Mouse (Mus musculus) embryonic facial prominence, embryonic 11.5 days (tissue): ENCODE data around the gene Ern2. TPM values are rescaled to one million over a fixed set of nuclear protein-coding genes. Genes with fewer than 3 reads are reported as not detected.

Experiments
- ATAC-seq: fragments of 200-750 bp; cut with Nextera tagmentation; replicated peaks from 2 replicates; pipeline ENCODE4 v1.8.0; 2017; ENCODE audit warnings: low read depth; ENCODE audit not compliant: insufficient number of reproducible peaks, low FRiP score, low TSS enrichment
- DNase-seq: peaks from one replicate; pipeline ENCODE4 v3.0.0-alpha.2; 2015; ENCODE audit warnings: low spot score
- H3K27ac ChIP-seq: fragments of 300-500 bp; sonication (generic); replicated peaks from 2 replicates; pipeline ENCODE4 v1.5.1; 2014; ENCODE audit warnings: mild to moderate bottlenecking, low read depth, low read length, control low read depth
- H3K27me3 ChIP-seq: fragments of 300-500 bp; sonication (generic); 2 replicates; pipeline ENCODE4 v1.6.1; 2014; ENCODE audit warnings: mild to moderate bottlenecking, low read length, moderate library complexity, mixed read lengths; ENCODE audit not compliant: control insufficient read depth, insufficient read depth
- H3K36me3 ChIP-seq: fragments of 300-500 bp; sonication (generic); replicated peaks from 2 replicates; pipeline ENCODE4 v1.6.1; 2014; ENCODE audit warnings: low read depth, mild to moderate bottlenecking, low read length, moderate library complexity, mixed read lengths; ENCODE audit not compliant: control insufficient read depth, insufficient read depth
- H3K4me1 ChIP-seq: fragments of 300-500 bp; sonication (generic); 2 replicates; pipeline ENCODE4 v1.6.1; 2014; ENCODE audit warnings: low read length, mixed read lengths; ENCODE audit not compliant: control insufficient read depth, insufficient read depth
- H3K4me2 ChIP-seq: fragments of 300-500 bp; sonication (generic); 2 replicates; pipeline ENCODE4 v1.6.1; 2014; ENCODE audit warnings: low read depth, mild to moderate bottlenecking, control low read depth, low read length, moderate library complexity
- H3K4me3 ChIP-seq: fragments of 300-500 bp; sonication (generic); 2 replicates; pipeline ENCODE4 v1.5.1; 2014; ENCODE audit warnings: low read depth, low read length, control low read depth
- H3K9ac ChIP-seq: fragments of 300-500 bp; sonication (generic); replicated peaks from 2 replicates; pipeline ENCODE4 v1.6.1; 2014; ENCODE audit warnings: mild to moderate bottlenecking, control low read depth, low read length
- H3K9me3 ChIP-seq: fragments of 300-500 bp; sonication (generic); replicated peaks from 2 replicates; pipeline ENCODE4 v1.6.1; 2016; ENCODE audit warnings: mild to moderate bottlenecking, low read length, inconsistent platforms, mixed read lengths; ENCODE audit not compliant: control insufficient read depth
- WGBS: fragments of 180-500 bp; shearing (Covaris S2); extraction: QIAGEN DNeasy Blood & Tissue Kit; methylation state at CpG from one replicate; pipeline ENCODE4 v1.1.7; 2014; 5-methylcytosine and 5-hydroxymethylcytosine counted together
- polyA plus RNA-seq: library from polyadenylated mRNA; unstranded; fragments of >200 nt; fragmentation: Nextera tagmentation; extraction: Ambion mirVana; gene quantifications from 2 replicates; pipeline ENCODE4 v1.2.1, GENCODE M21; 2014

Ern2 gene
- polyA plus RNA-seq, 1 experiment from 2014 or later = not detected

- ATAC-seq (no peak), DNase-seq (no peak)
- Histone ChIP-seq H3K36me3 (no peaks in the 10 kb centered on the region; the same call in none of the 2 replicates), H3K9ac (no peak overlapping the region), H3K9me3 (no peaks in the 10 kb centered on the region), H3K27ac (no peak overlapping the region), H3K4me2 (peak overlapping the region; percentile 64), H3K4me1 (no peaks in the 10 kb centered on the region), H3K27me3 (no peaks in the 10 kb centered on the region), H3K4me3 (peak overlapping the region; percentile 78)
Measured at GRCm38 (mm10) chr7:122131834-122132233, 54.2 kb downstream of the Ern2 start.

GRCm38 (mm10) chr7:122126946-122127345 lies 59.1 kb downstream of the Ern2 start:
- Histone ChIP-seq H3K4me2 (no peak overlapping the region), H3K4me3 (no peak overlapping the region), H3K9me3 (no peaks in the 10 kb centered on the region), H3K9ac (no peak overlapping the region), H3K27me3 (no peaks in the 10 kb centered on the region), H3K36me3 (no peaks in the 10 kb centered on the region; the same call in none of the 2 replicates), H3K4me1 (no peaks in the 10 kb centered on the region), H3K27ac (no peak overlapping the region)
- no peak for ATAC-seq
- 95% methylated on average over 11 of the region's 11 CpGs for WGBS
- DNase-seq = no peak

GRCm38 (mm10) chr7:122125636-122126035 lies 60.4 kb downstream of the Ern2 start:
- Histone ChIP-seq H3K36me3 (no peaks in the 10 kb centered on the region; the same call in none of the 2 replicates), H3K27ac (no peak overlapping the region)
- peak; percentile 8 for DNase-seq

GRCm38 (mm10) chr7:122123518-122123917 lies 62.5 kb downstream of the Ern2 start:
- no peaks in the 10 kb centered on the region; the same call in none of the 2 replicates for H3K36me3 ChIP-seq
- no peak overlapping the region for H3K4me3 ChIP-seq
- DNase-seq (no peak), ATAC-seq (no peak)
- H3K9ac ChIP-seq = no peak overlapping the region
- 85% methylated on average over 4 of the region's 4 CpGs for WGBS
- no peaks in the 10 kb centered on the region for H3K27me3 ChIP-seq
- no peaks in the 10 kb centered on the region for H3K4me1 ChIP-seq
- no peak overlapping the region for H3K4me2 ChIP-seq
- H3K9me3 ChIP-seq = no peaks in the 10 kb centered on the region
- H3K27ac ChIP-seq = no peak overlapping the region

More at GRCm38 (mm10) chr7:122125636-122126035, 60.4 kb downstream of the Ern2 start:
- WGBS = 73% methylated on average over 8 of the region's 8 CpGs
- Histone ChIP-seq H3K27me3 (no peaks in the 10 kb centered on the region), H3K4me1 (no peaks in the 10 kb centered on the region), H3K9me3 (no peaks in the 10 kb centered on the region), H3K4me3 (no peak overlapping the region), H3K9ac (no peak overlapping the region), H3K4me2 (no peak overlapping the region)
- no peak for ATAC-seq

Other genes with a start within 250 kb of the Ern2 start
- 13.9 and 15.1 TPM in 2 replicates for gene Cog7, start 204.5 kb downstream of the Ern2 start, polyA plus RNA-seq
- 80.9 and 82.0 TPM in 2 replicates for gene Gga2, start 165.0 kb downstream of the Ern2 start, polyA plus RNA-seq
- 110 and 113 TPM in 2 replicates for gene Ubfd1, start 119.0 kb downstream of the Ern2 start, polyA plus RNA-seq
- 15.0 TPM in 2 replicates for gene Ears2, start 118.9 kb downstream of the Ern2 start, polyA plus RNA-seq
- gene Ndufab1, start 84.3 kb downstream of the Ern2 start, polyA plus RNA-seq = 675 and 730 TPM in 2 replicates
- gene Palb2, start 53.2 kb downstream of the Ern2 start, polyA plus RNA-seq = 19.0 and 22.8 TPM in 2 replicates
- 124 and 132 TPM in 2 replicates for gene Dctn5, start 53.2 kb downstream of the Ern2 start, polyA plus RNA-seq
- 119 and 121 TPM in 2 replicates for gene Plk1, start 26.8 kb downstream of the Ern2 start, polyA plus RNA-seq
- not detected in 2 replicates for gene Chp2, start 33.3 kb upstream of the Ern2 start, polyA plus RNA-seq
- 5.2 and 5.4 TPM in 2 replicates for gene Prkcb, start 102.5 kb upstream of the Ern2 start, polyA plus RNA-seq